Mouse (Mus musculus) heart, adult 2 months (tissue): ENCODE data around the gene Kdm2b. TPM values are rescaled to one million over a fixed set of nuclear protein-coding genes. Genes with fewer than 3 reads are reported as not detected.
A peak's percentile ranks its signal among the peaks of the same experiment; 100 is the strongest.

Experiments used
- DNase-seq, 2 experiments: peaks; one replicate each; pipeline ENCODE4 v3.0.0; 2021
- H3K27ac ChIP-seq: fragments of 200-600 bp; 2 replicates; pipeline ENCODE4 v1.8.1; 2022
- H3K27me3 ChIP-seq: fragments of 200-500 bp; 2 replicates; pipeline ENCODE4 v1.6.1; 2012; ENCODE audit warnings: mild to moderate bottlenecking, low read length, inconsistent platforms, mixed read lengths; ENCODE audit not compliant: control insufficient read depth, insufficient read depth
- H3K36me3 ChIP-seq: fragments of 200-500 bp; 2 replicates; pipeline ENCODE4 v1.6.1; 2012; ENCODE audit warnings: low read length, inconsistent platforms; ENCODE audit not compliant: control insufficient read depth, insufficient read depth
- H3K4me1 ChIP-seq: fragments of 200-500 bp; 2 replicates; pipeline ENCODE4 v1.6.1; 2011; ENCODE audit warnings: low read length; ENCODE audit not compliant: control insufficient read depth, insufficient read depth
- H3K4me3 ChIP-seq: fragments of 200-600 bp; 2 replicates; pipeline ENCODE4 v1.8.1; 2022
- H3K79me2 ChIP-seq: fragments of 200-500 bp; replicated peaks from 2 replicates; pipeline ENCODE4 v1.6.1; 2012; ENCODE audit warnings: mild to moderate bottlenecking, inconsistent platforms, low read length, moderate library complexity, mixed read lengths; ENCODE audit not compliant: control insufficient read depth, insufficient read depth
- H3K9ac ChIP-seq: fragments of 200-500 bp; 2 replicates; pipeline ENCODE4 v1.6.1; 2012; ENCODE audit warnings: low read depth, mild to moderate bottlenecking, control low read depth, inconsistent platforms, low read length, mixed read lengths
- CTCF ChIP-seq: fragments of 200-600 bp; IDR thresholded peaks from 2 replicates; pipeline ENCODE4 v1.8.1; 2022; ENCODE audit warnings: antibody characterized with exemption, mild to moderate bottlenecking, moderate library complexity
- EP300 ChIP-seq: fragments of 200-500 bp; IDR thresholded peaks from 2 replicates; pipeline ENCODE4 v1.6.1; 2011; ENCODE audit warnings: low read depth, low read length, control low read depth; ENCODE audit not compliant: insufficient read depth
- POLR2A ChIP-seq: fragments of 200-500 bp; IDR thresholded peaks from 2 replicates; pipeline ENCODE4 v1.6.1; 2011; ENCODE audit warnings: mild to moderate bottlenecking, low read depth, low read length, control low read depth; ENCODE audit not compliant: insufficient read depth
- WGBS: fragments of 180-500 bp; shearing (Covaris S2); methylation state at CpG from one replicate; pipeline ENCODE4 v1.1.7; 2018; 5-methylcytosine and 5-hydroxymethylcytosine counted together
- intact Hi-C: fragments of 180-260 bp; cut with DNase I; formaldehyde crosslinking; loops from one replicate; pipeline ENCODE4 v1.15.1; 2025
- polyA plus RNA-seq: library from polyadenylated mRNA; depleted of rRNA; stranded (reverse); fragments of >200 nt; gene quantifications from 2 replicates; pipeline ENCODE4 v1.2.3, GENCODE M21; 2012
- total RNA-seq, 2 experiments: library from RNA; stranded (reverse); gene quantifications; 2 replicates each; pipeline ENCODE4 v1.2.3; 2021

Kdm2b gene
- total and polyA plus RNA-seq, 3 experiments: 8.2 to 14.6 (median 12.5) TPM

DNA sequence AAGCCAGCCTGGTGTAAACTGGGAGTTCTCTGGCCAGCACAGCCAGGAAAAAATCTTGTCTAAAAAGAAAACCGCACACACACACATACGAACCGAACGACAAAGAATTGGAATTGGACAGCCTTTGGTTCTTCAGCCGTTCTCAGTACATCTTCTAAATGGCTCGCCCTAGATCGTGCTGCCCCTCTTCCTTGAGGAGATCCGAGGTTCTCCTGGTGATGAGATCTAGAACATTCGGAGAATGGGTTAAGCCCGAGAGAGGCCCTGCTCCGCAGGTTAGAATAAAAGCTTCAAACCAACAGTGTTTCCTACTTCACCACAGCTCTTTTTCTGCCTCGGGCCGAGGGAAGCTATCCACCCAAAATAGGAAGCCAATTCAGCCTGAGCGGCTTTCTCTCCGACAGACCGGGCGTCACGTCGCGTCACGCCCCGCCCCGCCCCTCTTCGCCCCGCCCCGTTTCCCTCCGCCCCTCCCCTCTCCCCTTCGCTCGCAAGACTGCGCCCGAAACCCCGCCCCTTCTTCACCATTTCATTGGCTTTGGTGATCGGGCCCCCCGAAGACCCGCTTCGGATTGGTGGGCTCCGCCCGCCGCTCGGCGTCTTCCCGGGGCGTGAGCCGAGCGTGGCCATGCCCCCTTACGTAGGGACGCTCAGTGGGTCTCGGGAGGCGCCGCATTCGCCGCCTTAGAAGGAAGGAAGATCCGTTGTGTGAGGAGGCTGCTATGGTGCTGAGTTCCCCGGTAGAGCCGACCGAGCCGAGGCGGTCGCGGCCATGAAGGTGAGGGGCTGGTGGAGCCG lies 139.9 kb downstream of the Kdm2b start, which contains the start of gene Rnf34:
Gene Rnf34 (plus strand): TSS at position 528 of the 798 bp plus-strand sequence.
- peak; percentile 94 to 99 for DNase-seq
- Histone ChIP-seq H3K4me1 (peaks cover 5% of the 10 kb centered on the region), H3K36me3 (no peaks in the 10 kb centered on the region), H3K27me3 (no peaks in the 10 kb centered on the region), H3K9ac (peak within 1 kb of the TSS; percentile 98), H3K79me2 (0 out of 2 replicates have a peak, but pooled peaks cover 2% of the 10 kb centered on the region), H3K27ac (peak within 1 kb of the TSS; percentile 96), H3K4me3 (peak within 1 kb of the TSS; percentile 100)
- WGBS: 1% methylated on average over 57 of the region's 61 CpGs
- TF ChIP-seq CTCF (no peak), POLR2A (peak; percentile 96), EP300 (peak; percentile 55; the same call in 1 of the 2 replicates)
- intact Hi-C loops: loop anchor here (1.0 to 5.0 kb wide), 2 partner anchors 28 to 37 kb away; partner anchors contain the start of gene Anapc5

DNA sequence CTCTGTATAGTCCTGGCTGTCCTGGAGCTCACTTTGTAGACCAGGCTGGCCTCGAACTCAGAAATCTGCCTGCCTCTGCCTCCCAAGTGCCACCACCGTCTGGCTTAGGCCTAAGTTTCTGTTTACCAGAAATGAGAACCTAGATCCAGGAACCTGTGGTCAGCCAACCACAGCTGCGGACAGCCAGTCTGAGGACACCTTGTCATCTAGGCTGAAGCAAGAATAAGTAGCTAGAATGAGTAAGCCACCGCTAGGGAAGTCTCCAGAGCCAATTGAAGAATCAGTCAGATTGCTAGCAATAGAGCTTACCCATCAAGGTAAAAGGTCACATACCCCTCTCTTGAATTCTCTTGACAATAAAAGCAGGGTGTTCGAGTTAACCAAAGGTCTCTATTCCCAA lies 145.8 kb downstream of the Kdm2b start:
- Histone ChIP-seq H3K4me3 (no peak overlapping the region), H3K27me3 (no peaks in the 10 kb centered on the region), H3K27ac (no peak overlapping the region), H3K36me3 (no peaks in the 10 kb centered on the region), H3K9ac (no peak overlapping the region), H3K4me1 (no peaks in the 10 kb centered on the region), H3K79me2 (no peaks in the 10 kb centered on the region)
- 77% methylated on average over 5 of the region's 5 CpGs for WGBS
- DNase-seq: no peak
- intact Hi-C loops: no loop called here
- TF ChIP-seq CTCF: no peak
- TF ChIP-seq POLR2A: no peak
- TF ChIP-seq EP300: no peak

DNA sequence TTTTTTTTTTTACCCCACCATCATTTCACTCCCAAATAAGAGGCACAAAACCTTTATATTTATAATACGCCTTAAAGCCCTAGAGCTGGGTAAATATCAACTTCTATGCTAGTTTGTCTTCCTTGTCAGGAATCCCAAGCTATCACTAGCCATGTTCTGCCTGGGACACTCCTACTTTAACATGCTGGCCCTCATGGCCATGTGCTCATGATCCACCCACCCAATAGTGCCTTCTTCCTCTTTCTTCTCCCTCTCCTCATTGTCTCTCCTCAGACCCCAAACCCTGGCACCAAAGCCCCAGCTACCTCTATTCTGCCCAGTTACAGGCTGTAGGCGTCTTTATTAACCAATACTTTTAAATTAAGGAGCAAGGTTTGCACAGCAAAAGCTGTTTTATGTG lies 148.5 kb downstream of the Kdm2b start:
- Histone ChIP-seq H3K4me3 (no peak overlapping the region), H3K4me1 (no peaks in the 10 kb centered on the region), H3K27me3 (no peaks in the 10 kb centered on the region), H3K9ac (no peak overlapping the region), H3K27ac (no peak overlapping the region), H3K79me2 (no peaks in the 10 kb centered on the region), H3K36me3 (no peaks in the 10 kb centered on the region)
- intact Hi-C loops: no loop called here
- no peak for TF ChIP-seq EP300
- TF ChIP-seq POLR2A: no peak
- TF ChIP-seq CTCF: no peak
- no peak for DNase-seq
- WGBS: 94% methylated on average over 2 of the region's 2 CpGs

GRCm38 (mm10) chr5:122832996-122833395 lies 156.6 kb downstream of the Kdm2b start:
- Histone ChIP-seq H3K9ac (no peak overlapping the region), H3K4me1 (no peaks in the 10 kb centered on the region), H3K4me3 (no peak overlapping the region), H3K27me3 (no peaks in the 10 kb centered on the region), H3K27ac (no peak overlapping the region), H3K79me2 (no peaks in the 10 kb centered on the region), H3K36me3 (no peaks in the 10 kb centered on the region)
- TF ChIP-seq CTCF: no peak
- no peak for TF ChIP-seq POLR2A
- TF ChIP-seq EP300: no peak
- DNase-seq: no peak
- intact Hi-C loops: no loop called here
- 75% methylated on average over 10 of the region's 10 CpGs for WGBS

- no peak overlapping the region for H3K27ac ChIP-seq
- no peaks in the 10 kb centered on the region for H3K36me3 ChIP-seq
- no peaks in the 10 kb centered on the region for H3K79me2 ChIP-seq
- intact Hi-C loops: no loop called here
- DNase-seq: no peak
- no peaks in the 10 kb centered on the region for H3K4me1 ChIP-seq
- 85% methylated on average over 10 of the region's 10 CpGs for WGBS
- H3K27me3 ChIP-seq: no peaks in the 10 kb centered on the region
- no peak overlapping the region for H3K9ac ChIP-seq
- H3K4me3 ChIP-seq: no peak overlapping the region
- TF ChIP-seq CTCF: no peak
- TF ChIP-seq POLR2A: no peak
- TF ChIP-seq EP300: no peak
These were observed 157.1 kb downstream of the Kdm2b start for GRCm38 (mm10) chr5:122832536-122832935.

DNA sequence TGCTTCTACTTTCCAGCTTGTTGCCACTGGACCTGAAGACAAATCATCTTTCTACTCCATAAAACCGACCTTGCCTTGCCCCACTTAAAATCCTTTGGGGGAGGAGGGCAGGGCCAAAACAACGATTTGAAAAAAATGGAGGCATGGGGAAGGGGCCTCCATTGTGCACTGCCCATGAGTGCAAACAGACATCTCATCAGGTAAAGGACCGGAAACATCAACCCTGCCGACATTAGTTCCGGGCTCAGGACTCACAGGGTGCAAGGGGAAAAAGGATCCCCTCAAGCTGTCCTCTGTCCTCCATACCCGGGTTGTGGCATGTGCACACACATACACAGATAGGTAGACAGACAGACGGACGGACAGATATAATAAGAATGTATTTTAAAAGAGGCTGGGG lies 164.5 kb downstream of the Kdm2b start:
- Histone ChIP-seq H3K27me3 (no peaks in the 10 kb centered on the region), H3K27ac (no peak overlapping the region), H3K36me3 (no peaks in the 10 kb centered on the region), H3K9ac (no peak overlapping the region), H3K4me1 (no peaks in the 10 kb centered on the region), H3K4me3 (no peak overlapping the region), H3K79me2 (no peaks in the 10 kb centered on the region)
- intact Hi-C loops: no loop called here
- no peak for DNase-seq
- 83% methylated on average over 8 of the region's 8 CpGs for WGBS
- TF ChIP-seq CTCF (no peak), EP300 (no peak), POLR2A (no peak)
